Mouse (Mus musculus): ENCODE data around the gene Acsf2.
A peak's percentile ranks its signal among the peaks of the same experiment; 100 is the strongest.

Acsf2 gene

GRCm38 (mm10) chr11:94597319-94597718 is 4.4 kb downstream of the Acsf2 start:
- DNase-seq: peak; percentile 94

- DNase-seq: peak; percentile 30
These were observed 5.3 kb downstream of the Acsf2 start for GRCm38 (mm10) chr11:94596311-94596852.

GRCm38 (mm10) chr11:94587511-94587910 is 14.2 kb downstream of the Acsf2 start:
- no peak for DNase-seq

- no peak for DNase-seq
These were observed 16.6 kb downstream of the Acsf2 start for GRCm38 (mm10) chr11:94585091-94585490.

- DNase-seq: no peak
These were observed 21.4 kb downstream of the Acsf2 start for GRCm38 (mm10) chr11:94580111-94580740.

- peak; percentile 83 for DNase-seq
These were observed 25.3 kb downstream of the Acsf2 start for GRCm38 (mm10) chr11:94576361-94576760.

- DNase-seq: no peak
These were observed 26.6 kb downstream of the Acsf2 start for GRCm38 (mm10) chr11:94575036-94575435.

GRCm38 (mm10) chr11:94574560-94574959 is 27.1 kb downstream of the Acsf2 start:
- DNase-seq: no peak

GRCm38 (mm10) chr11:94571850-94572249 is 29.8 kb downstream of the Acsf2 start:
- no peak for DNase-seq

GRCm38 (mm10) chr11:94570612-94571011 is 31.1 kb downstream of the Acsf2 start:
- DNase-seq: peak; percentile 67

GRCm38 (mm10) chr11:94567326-94567725 is 34.3 kb downstream of the Acsf2 start:
- no peak for DNase-seq

- DNase-seq: no peak
These were observed 35.1 kb downstream of the Acsf2 start for GRCm38 (mm10) chr11:94566534-94566933.

- no peak for DNase-seq
These were observed 36.6 kb downstream of the Acsf2 start for GRCm38 (mm10) chr11:94565151-94565479.

- peak; percentile 40 for DNase-seq
These were observed 37.1 kb downstream of the Acsf2 start, which contains the start of gene Chad for GRCm38 (mm10) chr11:94564437-94565150. Gene Chad, plus strand, starts transcription at chr11:94565047.

- DNase-seq: no peak
These were observed 37.9 kb downstream of the Acsf2 start for GRCm38 (mm10) chr11:94563821-94564220.

- DNase-seq: no peak
These were observed 38.3 kb downstream of the Acsf2 start for GRCm38 (mm10) chr11:94563383-94563782.

- DNase-seq: no peak
These were observed 43.4 kb downstream of the Acsf2 start for GRCm38 (mm10) chr11:94558226-94558625.

GRCm38 (mm10) chr11:94550442-94550744 is 51.3 kb downstream of the Acsf2 start:
- DNase-seq: no peak

GRCm38 (mm10) chr11:94549691-94550441 is 51.8 kb downstream of the Acsf2 start:
- no peak for DNase-seq

GRCm38 (mm10) chr11:94548888-94549690 is 52.6 kb downstream of the Acsf2 start, which contains the start of gene Rsad1:
Gene Rsad1, minus strand, starts transcription at chr11:94549255.
- peak; percentile 98 for DNase-seq

- DNase-seq: peak; percentile 62
These were observed 53.5 kb downstream of the Acsf2 start for GRCm38 (mm10) chr11:94548041-94548784.

GRCm38 (mm10) chr11:94547271-94547670 is 54.4 kb downstream of the Acsf2 start:
- no peak for DNase-seq

Measured in kidney, adult 9 months (tissue).